Mouse (Mus musculus) frontal cortex, adult (tissue): ENCODE measurements around the gene Stx7.
"Not testable (repeated sequence)": the region's sequence is repeated elsewhere in the genome, so short reads cannot be mapped to it uniquely, and the experiment has no call there.

ENCODE experiments used
- ATAC-seq: cut with Nextera tagmentation; 2 replicates; pipeline ENCODE4 v1.9.2; 2017; ENCODE audit warnings: mild to moderate bottlenecking, moderate library complexity, mixed read lengths; ENCODE audit not compliant: low TSS enrichment

Gene Stx7

DNA sequence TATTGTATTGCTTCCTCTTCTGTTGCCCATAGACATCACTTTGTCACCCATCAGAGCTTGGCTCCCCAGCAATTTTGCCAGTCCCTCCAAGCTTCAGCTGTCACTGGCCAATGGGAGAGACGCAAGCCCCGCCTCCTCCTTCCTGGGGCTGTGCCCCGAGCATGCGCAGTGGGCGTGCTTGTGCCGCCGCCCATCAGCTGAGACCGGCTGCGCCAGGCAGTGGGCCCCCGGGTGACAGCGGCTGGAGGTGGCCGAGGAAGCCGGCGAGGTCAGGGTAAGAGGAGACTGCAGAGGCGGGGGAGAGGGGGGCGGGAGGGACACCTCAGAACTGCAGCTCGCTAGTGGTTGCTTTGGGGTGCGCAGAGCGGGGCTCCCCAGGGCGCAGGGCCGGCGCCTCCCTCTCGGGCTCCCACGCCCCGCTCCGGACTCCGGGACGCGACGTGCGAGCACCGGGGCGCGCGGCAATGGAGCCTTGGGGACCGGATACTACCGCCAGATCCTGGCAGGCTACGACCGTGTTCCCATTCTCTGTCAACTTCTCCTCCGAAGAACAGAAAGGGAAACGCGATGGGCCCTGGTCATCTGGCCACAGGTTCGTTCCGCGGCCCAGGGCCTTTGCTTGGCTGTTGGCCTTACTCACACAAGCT, at the start of gene Stx7:
TSS of gene Stx7 (plus strand) at position 168 of the 647 bp plus-strand sequence.
- peak; percentile 98 for ATAC-seq

DNA sequence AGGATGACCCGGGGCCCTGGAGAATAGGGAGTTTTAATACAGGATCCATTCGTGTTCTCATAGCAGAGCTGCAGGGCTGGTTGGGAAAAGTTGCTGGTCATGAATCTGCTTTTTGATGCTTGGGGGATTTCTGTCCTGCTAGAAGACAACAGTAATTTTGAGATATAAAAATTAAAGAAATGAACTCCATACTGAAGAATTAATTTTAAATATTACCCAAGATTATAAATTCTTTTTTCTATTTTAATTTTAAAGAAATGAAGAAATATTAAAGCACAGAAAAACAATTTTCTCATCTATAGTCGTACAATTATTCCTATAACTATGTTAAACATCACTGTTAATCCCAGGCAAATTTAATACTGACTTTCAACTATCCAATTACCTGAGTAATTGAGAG, 47.3 kb upstream of the Stx7 start, which contains the start of gene Taar8c:
TSS of gene Taar8c (minus strand) at position 101 of the 400 bp plus-strand sequence.
- not testable (repeated sequence) for ATAC-seq

DNA sequence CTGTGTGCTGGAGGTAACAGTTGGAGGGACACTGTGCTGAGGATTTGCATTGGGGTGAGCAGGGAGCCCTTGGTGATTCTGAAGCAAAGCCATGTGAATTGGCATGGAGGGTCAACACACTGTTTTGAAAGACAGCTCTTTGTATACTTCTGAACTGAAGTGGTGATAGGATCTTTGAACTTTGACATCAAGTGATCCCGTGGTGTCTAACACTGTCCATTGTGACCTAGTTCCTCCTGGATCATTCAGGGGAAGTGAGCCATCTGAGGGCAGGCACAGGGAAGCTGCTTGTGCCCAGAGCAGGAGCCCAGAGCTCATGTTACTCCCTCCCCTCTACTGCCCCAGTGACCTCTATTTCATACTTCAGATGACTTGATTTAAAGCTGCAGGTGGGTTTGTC, 45.8 kb upstream of the Stx7 start:
- ATAC-seq, result not testable (repeated sequence)

DNA sequence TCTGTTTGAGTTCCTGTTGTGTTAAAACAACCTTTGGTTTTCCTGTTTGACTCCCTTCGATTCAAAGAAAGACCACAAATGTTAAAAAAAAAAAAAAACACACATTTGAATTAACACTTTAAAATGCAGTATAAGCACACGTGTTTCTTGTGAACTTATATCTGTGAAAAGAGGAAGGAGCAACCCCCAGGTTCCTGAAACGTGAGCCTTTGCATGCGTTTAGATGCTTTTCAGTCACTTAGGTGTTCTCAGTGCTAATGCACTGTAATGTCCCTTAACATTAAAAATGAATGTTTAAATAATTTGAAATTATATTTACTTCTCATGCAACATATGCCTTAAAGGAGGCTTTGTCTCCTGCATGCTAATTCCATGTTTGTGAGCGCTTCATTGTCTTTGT, 41.4 kb upstream of the Stx7 start:
- ATAC-seq, result no peak

DNA sequence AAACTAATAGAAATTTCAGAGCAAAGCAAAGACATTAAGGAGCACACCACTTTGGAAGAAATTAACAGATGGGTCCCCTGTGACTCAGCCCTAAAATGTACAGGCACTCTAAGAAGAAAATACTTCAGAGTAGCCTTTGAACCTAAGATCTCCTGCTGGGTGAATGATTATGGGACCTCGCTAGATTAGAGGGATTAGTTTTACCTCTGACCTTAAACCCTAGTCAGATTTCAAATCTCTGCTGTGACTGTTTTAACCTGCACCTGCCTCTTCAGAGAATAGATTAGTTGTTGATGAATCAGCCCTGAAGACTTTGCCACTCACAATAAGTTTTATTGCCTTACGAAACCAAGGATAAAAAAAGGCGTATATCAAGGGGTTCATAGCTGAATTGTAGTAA, 40.9 kb upstream of the Stx7 start:
- no peak for ATAC-seq

DNA sequence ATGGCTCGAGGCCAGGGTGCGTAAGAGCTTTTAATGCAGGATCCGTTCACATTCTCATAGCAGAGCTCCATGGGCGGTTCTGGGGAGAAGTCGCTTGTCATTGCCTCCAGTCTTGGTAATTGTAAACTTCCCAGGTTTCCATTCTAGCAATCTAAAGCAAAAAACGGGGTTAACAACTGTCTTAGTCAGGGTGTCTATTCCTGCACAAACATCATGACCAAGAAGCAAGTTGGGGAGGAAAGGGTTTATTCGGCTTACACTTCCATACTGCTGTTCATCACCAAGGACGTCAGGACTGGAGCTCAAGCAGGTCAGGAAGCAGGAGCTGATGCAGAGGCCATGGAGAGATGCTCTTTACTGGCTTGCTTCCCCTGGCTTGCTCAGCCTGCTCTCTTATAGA, 39.7 kb upstream of the Stx7 start, which contains the start of gene Taar9:
TSS of gene Taar9 (minus strand) at position 101 of the 400 bp plus-strand sequence.
- not testable (repeated sequence) for ATAC-seq

DNA sequence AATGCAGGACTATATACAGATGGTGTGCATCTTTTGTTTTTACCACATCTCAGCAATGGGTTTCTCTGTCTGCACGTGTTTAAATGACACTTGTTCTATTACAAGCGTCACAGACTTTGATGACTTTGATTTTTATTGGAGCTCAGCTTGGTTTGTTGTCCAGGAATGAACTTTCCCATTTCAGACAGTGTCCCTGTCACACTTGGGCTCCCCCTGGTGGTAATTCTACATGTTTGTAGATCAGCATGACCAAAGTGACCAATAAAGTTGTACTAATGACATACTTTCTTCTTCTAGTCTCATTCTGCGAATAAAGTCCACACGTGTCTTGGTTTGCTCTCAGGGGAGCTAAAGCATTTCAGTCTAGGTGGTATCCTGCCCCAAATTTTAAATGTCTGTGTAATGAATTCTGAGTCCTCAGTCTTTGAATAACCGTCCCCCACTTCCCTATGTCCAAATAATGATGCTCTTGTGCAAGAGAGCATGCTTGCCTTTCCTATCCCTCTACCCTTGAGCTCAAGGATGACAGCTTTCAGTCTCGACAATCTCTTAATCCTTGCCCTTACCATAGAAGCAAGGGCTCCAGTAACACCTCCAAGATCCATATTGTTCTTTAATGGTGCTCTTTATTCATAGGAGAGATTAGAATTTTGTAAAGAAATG, 37.9 kb upstream of the Stx7 start:
- peak; percentile 87 for ATAC-seq

DNA sequence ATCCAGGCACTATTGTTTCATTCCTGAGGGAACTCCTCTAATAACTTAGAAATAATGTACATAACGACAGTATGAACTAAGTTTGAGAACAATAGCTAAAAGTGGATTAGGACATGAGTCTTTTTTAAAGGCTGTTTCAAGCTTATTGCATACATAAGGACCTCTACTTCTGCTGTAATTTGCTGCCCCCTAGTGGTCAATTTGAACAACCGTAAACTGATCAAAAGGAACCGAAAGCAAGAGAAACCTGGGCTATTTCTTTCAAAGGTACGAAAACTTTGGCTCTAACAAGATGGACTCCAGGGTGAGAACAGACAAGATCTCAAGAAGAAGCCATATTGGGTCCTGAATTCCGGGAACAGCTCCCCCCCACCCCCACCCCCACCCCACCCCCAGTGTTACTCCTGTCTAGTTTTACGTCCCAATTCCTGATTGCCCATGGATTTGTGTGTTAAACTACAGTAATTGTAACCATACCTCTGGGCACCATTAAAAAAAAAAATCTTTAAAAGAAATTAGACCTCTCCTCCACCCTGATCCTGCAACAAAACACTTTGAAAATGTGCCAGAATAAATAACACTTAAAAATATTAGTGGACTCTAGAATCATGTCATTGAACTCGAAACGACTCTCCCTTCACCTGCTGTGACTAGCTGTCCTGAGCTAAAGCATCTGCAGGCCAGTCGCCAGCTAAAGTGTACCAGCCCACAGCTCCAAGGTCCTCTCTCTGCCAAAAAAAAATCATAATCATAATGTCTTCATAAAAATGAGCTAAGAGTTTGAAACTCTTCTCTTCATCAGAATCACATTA, 17.4 kb upstream of the Stx7 start:
- peak; percentile 88 for ATAC-seq

DNA sequence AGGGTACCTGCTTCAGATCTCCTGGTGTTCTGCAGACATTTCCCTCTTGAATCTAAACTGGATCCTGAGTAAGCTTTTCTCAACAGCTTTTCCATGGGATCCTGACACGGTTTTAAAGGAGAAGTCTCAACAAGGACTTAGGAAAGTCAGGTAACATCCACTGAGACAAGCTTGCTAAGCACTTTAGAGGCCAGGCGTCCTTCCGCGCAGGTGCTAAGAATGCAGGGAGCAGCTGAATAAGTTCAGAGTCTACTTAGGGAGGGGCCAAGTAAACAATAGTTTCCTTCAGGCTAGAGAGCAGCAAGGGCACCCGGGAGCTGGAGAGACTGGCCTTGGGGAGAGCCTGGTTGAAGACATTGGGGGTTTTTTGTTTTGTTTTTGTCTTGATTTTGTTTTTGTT, 16.8 kb upstream of the Stx7 start:
- ATAC-seq, result 0 out of 2 replicates have a peak, but pooled peaks have one; percentile 31

DNA sequence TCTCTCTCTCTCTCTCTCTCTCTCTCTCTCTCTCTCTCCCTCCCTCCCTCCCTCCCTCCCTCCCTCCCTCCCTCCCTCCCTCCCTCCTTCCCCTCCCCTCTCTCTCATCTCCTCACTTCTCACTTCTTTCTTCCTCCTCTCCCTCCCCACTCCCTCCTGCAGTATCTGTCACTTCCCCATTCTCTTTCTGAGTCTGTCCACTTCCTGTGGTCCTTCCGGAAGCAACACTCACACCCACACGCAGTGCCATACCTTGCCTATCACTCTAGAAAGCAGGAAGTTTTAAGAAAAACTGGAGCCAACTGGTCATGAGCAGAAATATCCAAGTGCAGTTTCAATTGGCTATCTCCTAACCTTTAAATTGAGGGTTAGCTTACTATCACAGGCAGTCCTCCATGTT, 16.0 kb upstream of the Stx7 start:
- ATAC-seq, result no peak

DNA sequence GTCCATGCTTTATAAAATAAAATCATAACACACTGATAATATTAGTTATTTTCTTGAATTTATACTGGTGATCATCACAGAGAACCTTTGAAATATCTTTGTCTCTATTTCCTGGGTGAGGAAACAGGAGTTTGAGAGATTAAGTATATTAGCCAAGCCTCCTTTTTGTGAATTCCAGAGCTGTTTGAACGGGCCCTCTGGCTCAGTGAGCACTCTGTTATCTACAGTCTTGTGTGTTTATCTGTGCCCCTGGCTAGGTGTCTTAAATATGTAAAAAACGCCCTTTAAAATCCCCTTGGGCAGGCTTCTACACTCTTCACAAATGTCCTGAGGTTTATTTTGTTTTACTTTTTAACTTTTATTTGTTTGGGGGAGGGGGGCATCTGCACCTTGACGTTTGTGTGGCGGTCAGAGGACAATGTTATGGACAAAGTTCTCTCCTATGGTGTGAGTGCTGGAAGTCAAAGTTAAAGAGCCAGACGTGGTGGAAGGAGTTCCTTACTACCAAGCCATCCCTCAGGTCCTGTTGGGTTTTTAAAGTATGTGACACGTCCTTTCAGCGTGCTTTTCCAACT, 14.9 kb upstream of the Stx7 start:
- ATAC-seq, result no peak

DNA sequence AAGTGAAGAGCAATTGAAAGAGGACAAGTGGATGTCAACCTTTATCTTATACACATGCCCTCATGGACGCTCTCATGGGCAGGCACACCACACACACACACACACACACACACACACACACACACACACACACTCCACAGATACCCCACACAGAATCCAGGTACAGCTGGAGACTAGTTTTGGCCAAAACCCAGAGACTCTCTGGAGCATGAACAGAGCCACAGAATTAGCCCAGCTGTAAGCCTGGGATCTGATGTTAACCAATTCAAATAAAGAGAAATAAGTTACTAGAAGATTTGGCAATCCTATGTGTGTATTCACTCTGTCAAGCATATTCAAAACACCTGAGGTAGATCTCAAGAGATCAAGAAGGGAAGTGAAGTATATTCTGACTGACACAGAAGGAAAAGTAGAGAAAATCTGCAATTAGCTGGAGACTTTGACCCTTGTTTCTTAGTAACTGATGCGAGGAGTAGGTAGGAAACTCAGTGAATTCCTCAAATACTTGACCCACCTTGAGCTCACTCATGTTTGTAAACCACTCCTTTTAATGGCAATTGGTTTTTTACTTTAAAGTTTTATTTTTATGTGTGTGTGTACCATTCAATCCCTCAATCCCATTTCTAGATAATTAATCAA, 10.4 kb upstream of the Stx7 start:
- no peak for ATAC-seq

DNA sequence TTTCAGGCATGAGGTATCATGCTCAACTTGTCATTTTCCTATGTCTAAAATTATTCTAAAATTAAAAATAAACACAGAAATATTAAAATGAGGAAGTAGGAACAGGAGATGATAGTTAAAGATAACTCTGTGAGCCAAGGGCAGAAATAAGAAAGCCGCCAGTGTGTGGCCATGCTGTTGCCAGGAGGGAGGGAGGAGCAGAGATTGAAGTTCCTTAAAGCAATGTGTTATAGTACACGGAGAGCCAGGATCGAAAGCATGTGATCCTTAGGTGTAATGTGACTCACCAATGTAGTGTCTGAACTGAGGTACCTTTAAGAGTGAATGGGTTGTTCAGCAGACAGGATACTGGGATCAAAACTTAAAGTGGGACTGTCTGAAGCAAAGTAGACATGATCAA, 6.4 kb upstream of the Stx7 start:
- ATAC-seq, result no peak

DNA sequence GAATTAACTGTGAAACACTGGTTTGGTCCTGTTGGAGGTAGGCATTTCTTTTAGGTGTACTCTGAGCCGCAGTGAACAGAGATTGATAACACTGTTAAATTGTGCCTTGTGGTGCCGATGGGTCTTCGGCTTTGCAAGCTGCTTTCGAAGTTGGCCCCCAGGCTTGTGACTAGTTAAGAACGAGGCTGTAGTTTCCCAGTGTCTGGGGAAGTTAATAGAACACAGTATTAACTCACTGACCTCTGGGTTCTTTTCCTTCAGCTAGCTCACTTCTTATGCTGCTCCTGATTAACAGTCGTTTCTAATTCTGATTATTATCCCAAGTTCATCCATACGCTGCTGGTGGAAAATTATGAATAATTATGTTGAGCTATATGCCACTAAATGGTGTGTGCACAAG, 984 bp downstream of the Stx7 start:
- no peak for ATAC-seq

DNA sequence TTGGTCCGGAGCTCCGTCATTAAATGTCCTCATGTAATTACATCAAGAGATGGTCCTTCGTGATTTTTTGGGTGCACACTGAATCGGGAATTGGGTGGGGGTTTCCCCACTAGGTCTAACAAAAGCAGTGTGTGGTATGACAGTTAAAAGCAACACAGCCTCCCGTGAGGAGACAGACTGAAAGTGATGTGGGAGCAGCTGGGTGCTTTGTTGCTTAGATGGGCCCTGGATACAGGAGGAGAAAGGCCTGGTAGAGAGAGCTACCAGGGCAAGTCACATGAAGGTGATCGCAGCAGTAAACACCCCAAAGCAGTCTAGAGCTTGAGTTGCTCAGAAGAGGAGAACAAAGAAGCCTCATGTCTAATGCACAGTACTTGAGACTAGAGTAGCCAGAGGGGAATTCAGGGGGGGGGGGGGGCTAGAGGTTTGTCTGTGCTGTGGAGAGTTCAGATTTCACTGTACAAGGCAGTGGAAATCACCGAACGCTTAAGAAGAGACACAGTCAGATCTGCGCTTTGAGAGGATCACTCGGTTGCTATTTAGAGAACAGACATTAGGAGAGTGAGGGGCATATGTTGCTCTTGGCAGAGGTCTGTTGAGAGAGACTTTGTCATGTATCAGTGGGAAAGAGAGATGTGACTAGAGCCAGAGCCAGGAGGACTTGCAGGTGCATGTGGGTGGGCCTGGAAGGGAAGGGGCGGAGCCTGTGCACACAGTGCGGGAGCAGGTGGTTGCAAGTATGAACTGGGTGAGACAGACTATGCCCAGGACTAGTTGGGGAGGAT, 9.6 kb downstream of the Stx7 start:
- peak; percentile 38; the same call in 1 of the 2 replicates for ATAC-seq

DNA sequence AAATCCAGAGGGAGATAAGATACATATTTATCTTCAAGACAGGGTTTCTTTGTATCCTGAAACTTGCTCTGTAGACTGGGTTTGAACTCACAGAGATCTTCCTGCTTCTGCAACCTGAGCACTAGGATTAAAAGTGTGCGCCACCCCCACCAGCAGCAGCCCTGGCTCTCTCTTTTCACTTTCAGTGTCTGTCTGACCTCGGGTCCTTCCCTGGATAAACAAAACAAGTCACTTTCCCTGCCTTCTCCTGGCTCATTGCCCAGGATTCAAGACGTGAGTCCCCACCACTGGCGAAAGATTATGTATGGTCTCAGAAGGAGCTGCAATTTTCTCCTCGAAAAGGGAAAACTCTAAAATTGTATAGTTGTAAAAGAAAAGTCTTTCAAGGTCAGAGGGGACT, 10.5 kb downstream of the Stx7 start:
- ATAC-seq, result no peak

DNA sequence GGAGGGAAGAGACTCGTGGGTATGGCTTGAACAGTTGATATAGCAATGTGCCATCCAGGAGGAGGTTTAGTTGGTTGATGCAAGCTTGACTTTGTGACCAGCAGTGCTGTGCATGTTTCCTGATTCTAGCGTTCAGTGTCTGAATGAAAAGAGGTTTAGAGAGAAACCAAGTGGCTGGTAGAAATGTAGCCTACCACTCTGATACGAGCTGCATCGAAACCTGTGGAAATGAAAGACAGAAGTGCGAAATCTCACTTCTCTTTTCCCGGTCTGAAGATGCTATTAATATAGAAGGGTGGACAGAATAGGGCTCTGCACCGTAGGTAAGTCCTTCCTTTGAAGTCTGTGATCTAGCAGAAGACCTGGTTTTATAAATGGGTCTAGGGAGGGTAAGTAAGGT, 11.2 kb downstream of the Stx7 start:
- ATAC-seq, result no peak

DNA sequence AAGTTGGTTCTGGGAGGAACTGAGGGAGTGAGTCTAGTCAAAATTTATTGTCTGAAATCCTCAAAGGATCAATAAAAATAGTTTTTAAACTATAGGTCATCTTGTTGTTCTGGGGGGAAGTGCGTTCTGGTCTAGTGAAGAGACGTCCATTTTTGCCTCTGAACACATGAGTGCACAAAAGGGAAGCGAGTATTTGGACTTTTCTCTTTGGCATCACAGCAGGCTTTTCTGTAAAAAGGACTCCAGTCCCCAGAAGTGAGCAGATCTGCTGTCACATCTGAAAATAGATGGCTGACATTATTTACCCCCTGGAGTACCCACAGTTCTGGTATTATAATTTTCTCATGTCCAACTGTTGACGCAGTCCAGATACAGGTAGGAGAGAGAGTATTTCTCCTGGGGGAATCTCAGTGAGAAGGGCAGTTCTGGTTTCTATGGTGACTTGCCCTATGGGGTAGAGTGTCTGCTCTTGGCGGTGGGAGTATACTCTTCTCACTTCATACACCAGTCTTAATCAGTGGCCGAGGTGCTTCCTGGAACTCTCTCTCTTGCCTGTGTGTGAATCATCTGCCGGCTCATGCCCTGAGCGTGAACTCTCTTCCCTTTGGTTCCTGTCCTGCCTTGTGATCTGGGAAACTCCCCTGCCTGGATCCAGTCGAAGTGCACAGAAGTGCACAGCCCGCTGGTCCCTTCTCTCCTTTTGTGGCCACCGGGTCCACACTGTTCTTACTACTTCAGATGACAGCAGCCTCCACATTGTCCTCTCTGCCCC, 15.2 kb downstream of the Stx7 start:
- ATAC-seq, result no peak

DNA sequence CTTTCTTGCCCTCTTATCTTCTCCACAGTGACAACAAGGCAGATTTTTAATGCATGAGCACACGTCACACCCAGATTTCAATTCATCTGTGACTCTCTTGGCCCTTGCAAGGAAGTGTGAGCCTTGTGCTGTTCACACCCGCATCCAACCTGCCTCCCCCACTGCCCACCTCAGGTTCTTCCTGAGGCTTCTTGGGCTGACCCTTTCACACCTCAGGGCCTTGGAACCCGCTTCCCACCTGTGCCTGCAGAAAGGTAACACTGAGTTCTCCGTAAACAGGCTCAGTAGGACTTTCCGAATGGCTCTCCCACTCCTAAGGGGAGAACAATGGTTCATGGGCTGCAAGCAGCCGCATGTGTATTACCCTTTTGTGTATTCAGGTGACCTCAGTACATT, 15.8 kb downstream of the Stx7 start:
- ATAC-seq, result no peak

DNA sequence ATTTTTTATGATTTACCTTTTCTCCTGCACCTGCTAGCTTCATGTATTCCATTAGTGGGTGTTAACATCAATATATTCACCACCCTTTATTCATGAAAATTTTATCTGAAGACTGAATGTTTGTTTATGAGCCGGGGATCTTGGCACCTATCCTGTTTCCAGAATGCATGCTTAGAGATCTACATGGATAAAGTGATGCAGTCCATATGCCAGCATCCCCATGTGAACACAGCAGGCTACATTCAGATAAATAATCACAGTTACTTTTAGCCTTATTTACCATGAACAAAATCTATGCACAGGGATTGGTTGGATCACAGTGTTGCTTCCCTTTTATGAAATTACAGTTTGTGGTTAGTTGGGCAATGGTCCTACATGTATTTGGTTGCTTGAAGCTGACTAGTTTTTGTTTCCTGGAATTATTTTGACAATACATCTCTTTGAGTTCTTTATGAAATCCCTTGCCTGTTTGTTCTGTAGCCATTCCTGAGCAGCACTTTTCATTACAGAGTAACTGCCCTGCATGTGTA, 16.5 kb downstream of the Stx7 start:
- ATAC-seq, result no peak
